Mouse (Mus musculus): ENCODE data around the gene Calm1.
A peak's percentile ranks its signal among the peaks of the same experiment; 100 is the strongest.
"Not testable (repeated sequence)": the region's sequence is repeated elsewhere in the genome, so short reads cannot be mapped to it uniquely, and the experiment has no call there.

Calm1 gene

DNA sequence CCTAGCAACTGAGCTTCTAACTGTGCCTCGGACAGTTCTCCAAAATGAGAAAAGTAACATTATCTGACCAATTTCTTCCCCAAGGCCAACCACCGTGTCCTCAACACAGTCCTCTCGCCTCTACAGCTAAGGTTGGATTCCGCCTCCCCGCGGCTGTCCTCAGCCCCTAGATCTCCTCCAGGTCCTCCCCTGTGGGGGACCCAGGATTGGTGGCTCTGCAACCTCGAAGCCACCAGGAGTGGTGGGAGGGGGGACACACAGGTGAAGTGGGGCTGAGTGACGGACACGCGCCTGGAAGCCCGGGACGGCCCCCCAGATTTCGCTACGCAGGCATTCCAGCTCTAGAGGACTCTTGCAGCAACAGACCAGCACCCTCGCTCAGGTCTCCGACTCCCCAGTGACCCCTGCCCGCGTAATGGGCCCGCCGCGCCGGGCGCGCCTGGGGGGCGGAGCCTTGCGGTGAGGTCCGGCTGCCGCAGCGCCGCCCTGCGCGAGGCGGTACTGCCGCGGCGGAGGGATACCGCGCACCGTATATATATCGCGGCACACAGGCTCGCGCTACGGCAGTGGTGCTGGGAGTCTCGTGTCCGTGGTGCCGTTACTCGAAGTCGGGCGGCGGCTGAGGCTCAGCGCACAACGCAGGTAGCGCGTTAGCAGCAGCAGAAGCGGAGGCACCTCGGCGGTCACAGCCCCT is at the start of gene Calm1:
Gene Calm1, plus strand, starts transcription at position 469 of the 694 bp plus-strand sequence.
- peak; percentile 84 to 93 for DNase-seq (ENCODE audit: low spot score in 2 of 2)

DNA sequence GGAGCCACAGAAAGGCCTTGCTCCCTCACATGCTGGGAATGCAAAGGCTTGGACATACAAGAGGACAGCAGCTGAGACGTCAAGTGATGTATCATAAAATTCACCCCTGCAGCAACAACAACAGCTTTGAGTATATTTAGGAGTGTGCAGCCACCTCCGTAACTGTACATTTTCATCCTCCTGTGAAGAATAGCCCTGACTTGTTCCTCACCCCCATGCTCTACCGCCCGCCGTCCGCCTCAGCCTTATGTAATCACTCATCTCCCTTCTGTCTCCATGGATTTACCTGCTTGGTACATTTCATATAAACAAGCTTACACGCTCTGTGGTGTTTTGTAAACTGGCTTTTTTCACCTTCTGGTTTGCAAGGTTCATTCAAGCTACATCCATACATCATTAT is 46.8 kb upstream of the Calm1 start:
- DNase-seq (ENCODE audit: low spot score in 2 of 2): no peak

DNA sequence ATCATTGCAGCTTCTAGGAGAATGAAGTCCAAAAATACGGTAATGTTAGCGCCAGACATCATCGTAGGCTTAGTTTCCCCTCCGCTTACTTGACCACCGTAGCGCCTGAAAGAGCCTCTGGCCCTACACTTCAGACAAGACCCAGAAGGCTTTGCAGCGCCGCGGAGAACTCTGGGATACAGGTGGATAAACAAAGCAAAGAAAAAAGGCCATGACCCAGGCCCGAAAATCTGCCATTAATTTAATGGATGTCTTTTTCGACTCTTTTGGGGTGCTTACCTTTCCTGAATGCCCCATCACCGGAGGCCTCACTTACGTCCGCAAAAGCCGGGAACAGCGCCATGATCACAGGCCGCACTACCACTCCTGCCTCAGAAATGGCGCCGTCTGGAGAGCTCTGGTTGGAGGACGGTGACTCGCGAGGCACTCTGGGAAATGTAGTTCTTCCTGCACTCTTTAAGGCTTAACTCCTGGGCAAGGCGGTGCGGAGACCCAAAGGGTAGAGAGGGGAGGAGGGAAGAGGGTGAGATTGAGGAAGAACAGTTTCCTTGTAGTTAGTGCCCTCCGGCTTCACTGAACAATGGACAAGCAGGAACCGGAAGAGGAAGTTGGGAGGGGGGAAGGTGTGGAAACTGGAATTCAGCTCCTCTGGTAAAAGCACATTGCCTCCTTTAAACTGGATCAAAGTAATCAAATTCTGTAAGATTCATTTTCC is 39.8 kb upstream of the Calm1 start, which contains the start of gene Nrde2:
Gene Nrde2, minus strand, starts transcription at position 393 of the 715 bp plus-strand sequence.
- DNase-seq (ENCODE audit: low spot score in 2 of 2): peak; percentile 79 to 89

DNA sequence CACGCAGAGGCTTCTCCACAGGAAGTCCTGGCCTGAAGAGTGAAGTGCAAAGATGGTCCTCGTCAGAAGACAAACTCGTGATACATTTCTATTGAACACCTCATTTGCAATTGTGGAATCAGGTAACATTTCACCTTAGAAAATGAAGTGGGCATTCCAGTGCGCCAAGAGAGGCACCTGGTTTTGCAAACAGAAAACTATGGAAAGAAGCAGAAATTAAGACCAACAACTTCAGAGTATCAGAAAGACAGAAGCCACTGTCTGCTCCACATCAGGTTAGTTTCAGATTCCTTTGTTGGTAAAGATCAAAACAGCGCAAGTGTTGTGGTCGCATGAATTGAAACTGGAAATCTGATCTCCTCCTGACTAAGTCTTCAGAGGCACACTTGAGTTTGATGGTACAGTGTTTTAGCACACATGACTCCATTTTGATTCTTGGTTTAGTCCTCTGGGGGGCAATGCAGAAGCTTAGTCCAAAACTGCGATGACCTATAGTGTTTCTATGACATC is 34.2 kb upstream of the Calm1 start:
- no peak for DNase-seq (ENCODE audit: low spot score in 2 of 2)

DNA sequence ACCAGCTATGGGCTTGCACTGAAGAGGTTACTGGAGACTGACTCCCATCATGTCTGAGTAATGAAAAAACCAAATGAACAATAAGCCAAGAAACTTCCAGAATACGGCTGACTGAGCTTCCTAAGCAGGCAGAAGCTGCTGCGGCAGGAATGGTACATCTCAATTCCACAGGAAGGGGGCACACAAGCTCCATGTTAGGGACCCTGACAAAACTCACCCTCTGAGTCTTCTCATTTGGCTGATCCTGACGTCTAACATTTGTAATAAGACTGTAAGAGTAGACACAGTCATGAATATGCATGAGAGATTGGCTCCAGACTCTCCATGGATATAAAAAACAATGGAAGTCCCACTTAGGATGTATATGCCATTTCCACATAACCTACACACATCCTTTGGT is 33.1 kb upstream of the Calm1 start:
- peak; percentile 39 to 69 for DNase-seq (ENCODE audit: low spot score in 2 of 2)

DNA sequence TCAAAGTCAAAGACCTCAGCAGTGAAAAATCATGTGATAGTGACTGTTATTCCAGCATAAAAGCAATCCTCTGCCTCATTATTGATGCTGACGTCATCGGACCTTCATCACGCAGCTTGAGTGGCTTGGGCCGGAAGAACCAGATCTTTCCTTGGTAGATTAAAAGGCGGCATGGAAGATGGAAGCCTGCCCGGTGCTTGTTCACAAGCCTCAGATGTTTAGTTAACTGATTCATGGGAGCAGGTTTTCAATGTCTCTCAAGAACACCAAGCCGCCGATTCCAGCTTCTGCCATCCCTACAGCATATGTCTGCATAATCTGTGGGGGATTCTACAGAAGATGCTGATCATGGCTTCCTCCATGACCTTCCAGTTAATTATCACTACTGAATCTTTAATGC is 32.3 kb upstream of the Calm1 start:
- no peak for DNase-seq (ENCODE audit: low spot score in 2 of 2)

DNA sequence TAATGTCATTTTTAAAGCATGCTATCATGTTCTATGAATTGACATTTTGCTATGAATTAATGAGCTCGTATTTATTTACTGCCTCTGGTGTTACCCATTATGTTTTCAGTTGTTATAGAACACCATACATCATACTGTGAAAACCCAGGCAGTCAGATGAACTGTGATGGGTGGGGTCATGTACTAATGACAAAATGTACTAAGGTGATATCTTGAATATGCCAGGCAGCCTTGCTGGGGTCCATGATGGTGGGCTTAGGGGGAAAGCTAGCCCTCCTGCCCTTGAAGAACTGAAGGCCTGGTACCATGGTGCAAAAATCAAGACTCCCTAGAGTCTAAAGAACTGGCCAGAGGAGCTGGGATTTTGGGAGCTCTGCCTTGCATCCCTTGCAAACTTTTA is 31.7 kb upstream of the Calm1 start:
- no peak for DNase-seq (ENCODE audit: low spot score in 2 of 2)

DNA sequence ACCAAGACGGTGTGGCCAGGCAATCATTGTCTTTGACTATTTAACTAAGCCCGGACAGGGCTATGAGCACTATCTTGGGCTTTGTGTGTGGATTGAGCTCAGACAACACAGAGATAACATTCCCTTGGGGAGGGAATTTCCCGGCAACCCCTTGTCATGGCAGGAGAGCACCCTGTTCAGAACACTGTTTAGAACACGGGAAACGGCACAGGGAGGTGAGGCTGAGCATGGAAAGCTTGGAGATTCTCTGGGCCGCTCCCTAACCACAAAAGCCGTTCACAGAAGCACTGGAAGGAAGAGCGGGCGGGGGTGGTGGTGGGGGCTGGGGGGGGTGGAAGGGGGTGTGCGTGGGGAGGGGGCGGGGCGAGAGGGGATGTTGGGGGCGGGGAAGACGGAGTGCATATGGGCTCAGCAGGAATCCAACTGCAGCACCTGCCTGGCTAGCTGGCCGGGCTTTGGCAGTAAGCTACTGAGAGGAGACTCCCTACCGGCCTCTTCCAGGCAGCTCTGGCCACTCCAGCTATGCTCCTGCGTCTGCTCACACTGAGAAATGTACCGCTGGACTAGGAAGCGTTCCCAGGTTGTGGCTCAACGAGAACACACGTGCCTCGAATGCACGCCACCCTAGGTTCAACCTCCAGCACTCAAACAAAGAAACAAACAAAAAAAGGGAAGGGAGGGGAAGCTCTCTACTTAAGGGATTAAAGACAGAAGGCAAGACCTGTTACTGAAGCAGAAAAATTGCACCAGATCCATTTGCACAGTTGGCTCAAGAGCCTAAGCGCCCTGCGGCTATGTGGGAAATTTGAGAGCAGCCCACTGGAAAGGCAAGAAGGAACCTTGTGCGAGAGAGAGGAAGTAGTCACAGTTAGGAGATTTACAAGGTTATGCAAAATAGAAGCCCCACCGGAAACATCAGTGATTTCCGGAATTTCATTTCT is 31.0 kb upstream of the Calm1 start:
- no peak for DNase-seq (ENCODE audit: low spot score in 2 of 2)

DNA sequence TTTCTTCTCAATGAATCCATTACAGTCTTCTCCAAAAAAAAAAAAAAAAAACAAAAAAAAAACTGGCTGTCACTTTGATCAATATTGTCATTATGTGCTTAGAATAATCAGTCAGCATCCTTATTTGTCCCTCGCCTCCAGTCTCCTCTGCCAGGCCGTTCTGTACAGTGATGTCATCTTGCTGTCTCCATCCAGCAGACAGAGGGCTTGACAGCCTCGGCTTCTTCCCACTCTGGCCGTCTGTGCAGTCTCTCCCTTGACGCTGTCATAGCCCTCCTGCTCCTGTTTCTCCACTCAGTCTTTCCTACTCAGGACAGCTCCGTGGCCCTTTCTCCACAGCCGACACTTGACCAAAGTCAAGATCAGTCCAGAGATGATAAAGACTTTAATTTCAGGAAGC is 26.8 kb upstream of the Calm1 start:
- no peak for DNase-seq (ENCODE audit: low spot score in 2 of 2)

DNA sequence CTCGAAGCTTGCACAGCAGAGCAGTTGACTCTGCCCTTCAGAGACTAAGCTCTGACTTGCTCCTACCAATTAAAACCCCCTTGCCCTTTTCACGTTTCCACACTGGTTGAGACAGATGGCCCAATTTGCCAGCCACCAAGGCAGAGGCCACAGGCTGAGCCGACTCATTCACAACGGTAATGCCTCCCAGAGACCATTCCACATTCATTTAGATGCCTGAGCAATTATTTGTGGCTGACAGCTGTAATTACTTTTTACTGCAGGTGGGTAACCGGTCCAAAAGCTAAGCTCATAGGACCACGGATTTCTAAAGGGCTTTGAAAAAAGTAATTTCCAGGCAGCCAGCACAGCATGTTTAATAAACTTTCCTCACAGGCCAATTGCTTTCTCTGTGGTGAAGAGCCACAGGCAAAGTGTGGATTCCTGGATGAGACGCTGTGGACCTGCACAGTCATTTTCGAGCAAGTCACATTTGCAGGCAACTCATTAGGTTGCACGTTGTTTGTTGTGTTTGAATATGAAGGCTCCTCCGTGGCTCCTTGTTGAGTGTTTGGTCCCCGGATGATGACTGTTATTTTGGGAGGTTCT is 22.7 kb upstream of the Calm1 start:
- no peak for DNase-seq (ENCODE audit: low spot score in 2 of 2)

DNA sequence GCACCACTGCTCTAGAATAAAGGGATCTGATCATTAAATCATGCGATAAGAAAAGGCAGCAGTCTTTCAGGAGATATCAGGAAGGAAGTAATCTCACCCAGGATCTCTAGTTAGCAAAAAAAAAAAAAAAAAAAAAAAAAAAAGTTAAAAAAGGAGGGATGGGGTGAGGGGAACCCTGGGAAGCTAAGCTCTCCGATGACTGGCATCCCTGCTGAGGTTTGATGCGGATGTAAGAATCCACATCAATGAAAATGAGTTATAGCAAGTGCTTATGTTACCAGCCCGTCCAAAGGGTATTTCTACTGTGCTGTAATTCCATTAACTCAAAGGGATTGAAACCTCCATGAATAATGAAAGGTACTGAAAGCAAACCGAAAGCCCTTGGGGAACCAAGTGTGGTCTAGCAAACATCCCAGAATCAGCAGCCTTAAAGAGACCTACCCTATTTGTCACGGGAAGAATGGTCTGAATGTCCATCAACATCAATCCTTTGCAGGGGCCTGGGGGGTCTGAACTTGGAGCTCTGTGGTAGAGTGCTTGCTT is 20.3 kb upstream of the Calm1 start:
- no peak for DNase-seq (ENCODE audit: low spot score in 2 of 2)

DNA sequence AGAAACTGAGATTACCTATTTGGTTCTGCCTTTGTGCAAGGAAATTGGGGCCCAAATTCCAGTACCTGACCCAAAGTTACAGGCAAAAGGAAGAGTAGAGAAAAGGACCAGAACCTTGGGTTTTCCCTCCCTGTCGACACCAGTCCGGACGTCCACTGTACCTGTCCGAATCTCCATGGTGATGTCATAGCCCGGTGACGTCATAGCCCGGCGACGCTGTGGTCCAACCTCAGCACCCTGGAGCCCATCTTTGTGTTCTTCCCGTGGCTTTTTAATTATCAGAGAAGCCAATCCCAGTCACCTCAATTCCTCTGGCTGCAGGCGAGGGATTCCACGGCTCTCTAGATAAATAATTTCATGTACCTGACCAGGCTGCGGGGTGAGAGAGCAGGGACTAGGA is 18.4 kb upstream of the Calm1 start:
- DNase-seq (ENCODE audit: low spot score in 2 of 2): no peak

DNA sequence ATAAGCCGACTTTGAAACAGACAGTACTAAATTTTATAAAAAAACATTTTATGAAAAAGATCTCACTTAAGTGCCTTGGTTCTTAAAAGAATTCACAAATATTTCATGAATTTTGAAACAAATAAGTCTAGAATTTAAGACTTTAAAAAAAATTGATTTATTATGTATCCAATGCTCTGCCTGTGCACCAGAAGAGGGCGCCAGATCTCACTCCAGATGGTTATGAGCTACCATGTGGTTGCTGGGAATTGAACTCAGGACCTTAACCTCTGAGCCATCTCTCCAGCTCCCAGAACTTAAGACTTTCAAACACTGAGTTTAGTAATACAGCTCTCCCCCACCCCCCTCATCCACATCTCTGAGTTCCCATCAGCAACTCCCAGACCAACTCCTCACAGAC is 16.6 kb upstream of the Calm1 start:
- no peak for DNase-seq (ENCODE audit: low spot score in 2 of 2)

DNA sequence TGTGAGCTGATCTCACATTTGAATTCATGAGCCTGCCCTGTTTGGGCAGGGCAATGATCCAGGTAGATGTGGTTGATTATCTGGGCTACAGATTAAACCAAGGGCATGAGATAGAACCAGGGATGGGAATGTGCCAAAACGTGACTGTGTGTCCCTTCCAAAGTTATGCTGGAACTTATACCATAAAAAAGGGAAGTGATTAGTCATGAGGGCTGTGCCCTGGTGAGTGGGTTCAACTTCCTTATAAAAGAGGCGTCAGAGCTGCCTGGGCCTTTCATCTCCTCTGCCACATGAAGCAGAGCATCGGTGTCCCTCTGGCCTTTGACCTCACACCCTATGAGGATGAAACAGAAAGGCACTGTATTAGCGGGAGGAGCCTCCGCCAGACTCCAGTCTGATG is 15.3 kb upstream of the Calm1 start:
- DNase-seq (ENCODE audit: low spot score in 2 of 2): no peak

DNA sequence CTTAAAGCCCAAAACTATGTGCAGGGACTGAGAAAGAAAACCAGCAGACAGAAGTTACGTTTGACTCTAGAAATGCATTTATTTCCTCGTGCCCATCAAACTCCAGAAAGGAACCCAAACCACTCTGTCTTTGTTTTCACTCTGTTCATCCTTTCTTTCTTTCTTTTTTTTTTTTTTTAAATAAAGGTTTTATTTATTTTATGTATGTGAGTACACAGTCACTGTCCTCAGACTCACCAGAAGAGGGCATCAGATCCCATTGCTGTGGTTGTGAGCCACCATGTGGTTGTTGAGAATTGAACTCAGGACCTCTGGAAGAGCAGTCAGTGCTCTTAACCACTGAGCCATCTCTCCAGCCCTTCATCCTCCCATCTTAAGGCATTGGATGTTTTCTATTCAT is 14.3 kb upstream of the Calm1 start:
- not testable (repeated sequence) for DNase-seq (ENCODE audit: low spot score in 2 of 2)

DNA sequence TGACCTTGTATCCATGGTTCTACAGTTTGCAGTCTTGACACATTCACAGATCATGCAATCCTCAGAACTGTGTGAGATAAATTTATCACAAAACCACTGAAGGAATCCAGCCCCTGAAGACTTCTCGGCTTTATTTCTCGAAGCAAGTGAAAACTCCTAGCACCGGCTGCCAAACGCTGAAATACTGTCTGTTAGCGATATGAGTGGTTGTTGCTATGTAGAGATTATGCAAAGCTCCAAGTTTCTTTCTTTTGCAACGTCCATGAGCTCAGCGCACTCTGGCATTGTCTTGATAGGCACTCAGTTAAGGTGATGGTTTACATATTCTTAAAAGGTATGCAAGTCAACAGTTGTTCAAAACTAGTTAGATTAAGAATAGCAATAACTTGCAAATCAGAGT is 13.3 kb upstream of the Calm1 start:
- DNase-seq (ENCODE audit: low spot score in 2 of 2): no peak

DNA sequence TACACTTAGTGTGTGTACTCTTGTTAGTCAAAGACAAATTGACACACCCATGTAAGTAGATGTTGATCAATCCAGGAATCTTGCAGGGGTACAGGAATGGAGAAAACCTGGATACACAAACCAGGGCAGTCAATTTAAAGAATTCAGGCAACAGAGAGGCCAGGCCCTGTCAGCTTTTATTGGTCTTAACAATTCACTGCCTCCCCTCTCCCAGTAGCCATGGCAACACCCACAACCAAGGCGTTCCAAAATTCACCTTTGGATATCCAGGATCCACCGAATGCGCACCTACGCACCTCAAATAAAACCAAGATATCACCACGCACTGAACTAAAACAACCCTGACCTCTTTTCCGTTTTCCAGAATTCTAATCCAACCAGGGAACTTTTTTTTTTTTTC is 12.9 kb upstream of the Calm1 start:
- no peak for DNase-seq (ENCODE audit: low spot score in 2 of 2)

DNA sequence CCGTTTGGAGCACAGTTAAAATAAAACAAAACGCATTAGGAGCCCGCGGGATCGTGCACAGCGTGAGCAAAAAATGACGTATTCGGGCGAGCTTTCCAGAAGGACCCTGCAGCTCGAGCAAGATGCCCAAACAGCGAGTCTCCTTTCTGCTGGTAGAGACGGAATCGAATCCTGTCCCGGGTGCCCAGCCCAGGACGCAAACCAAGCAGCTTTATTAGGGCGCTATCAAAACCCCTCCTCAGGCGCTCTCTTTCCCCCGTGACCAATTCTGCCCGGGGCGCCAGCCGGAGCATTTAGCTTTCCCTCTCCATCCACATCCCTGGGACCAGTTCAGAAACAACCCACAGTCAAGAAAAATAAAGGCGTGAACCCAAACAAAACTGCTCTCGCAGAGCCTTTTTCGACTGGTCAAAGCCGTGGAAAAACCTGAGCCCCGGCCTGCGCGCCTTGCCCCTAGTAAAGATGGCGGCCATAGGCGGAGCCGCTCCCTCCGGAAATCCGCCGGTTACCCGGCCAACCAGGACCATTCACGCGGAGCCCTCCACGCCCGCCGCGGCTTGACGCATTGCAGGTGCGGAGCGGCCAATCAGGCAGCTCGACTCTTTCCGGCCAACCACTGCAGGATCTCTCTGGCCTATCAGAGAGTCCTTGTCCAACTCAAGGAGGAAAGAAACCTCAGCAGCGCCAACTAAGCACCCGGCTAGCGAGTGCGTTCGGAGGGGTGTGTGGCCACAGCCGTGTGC is 12.1 kb upstream of the Calm1 start:
- DNase-seq (ENCODE audit: low spot score in 2 of 2): peak; percentile 99

DNA sequence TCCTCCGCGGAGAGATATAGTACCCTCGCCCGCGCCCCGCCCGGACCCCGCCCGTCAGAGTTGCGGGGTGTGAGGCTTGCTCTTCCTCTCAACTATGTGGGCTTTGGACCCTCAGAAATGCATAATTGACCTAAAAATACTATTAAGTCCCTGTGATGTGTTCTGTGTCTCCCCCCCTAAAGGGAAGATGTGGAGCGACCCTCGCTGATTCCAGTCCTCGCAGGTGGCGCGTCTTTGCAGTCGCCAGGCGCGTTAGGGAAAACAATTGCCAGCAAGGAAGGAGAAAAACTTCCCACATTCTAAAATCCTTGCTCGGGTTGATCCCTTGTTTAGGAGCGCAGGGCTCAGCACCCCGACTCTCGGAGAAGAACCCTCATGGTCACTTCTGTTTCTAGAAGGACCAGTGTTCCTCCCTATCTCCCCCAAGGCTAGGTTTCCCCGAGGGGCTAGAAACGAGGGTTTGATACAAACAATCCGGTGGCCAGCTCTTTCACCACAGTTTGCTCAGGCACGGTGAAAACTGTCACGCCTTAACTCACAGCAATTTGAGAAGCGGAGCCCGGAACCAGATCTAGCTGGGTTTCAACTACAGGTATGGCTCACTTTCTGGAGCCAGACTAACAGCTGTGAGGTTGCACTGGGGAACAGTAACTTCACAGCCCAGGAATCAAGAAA is 11.3 kb upstream of the Calm1 start:
- no peak for DNase-seq (ENCODE audit: low spot score in 2 of 2)

DNA sequence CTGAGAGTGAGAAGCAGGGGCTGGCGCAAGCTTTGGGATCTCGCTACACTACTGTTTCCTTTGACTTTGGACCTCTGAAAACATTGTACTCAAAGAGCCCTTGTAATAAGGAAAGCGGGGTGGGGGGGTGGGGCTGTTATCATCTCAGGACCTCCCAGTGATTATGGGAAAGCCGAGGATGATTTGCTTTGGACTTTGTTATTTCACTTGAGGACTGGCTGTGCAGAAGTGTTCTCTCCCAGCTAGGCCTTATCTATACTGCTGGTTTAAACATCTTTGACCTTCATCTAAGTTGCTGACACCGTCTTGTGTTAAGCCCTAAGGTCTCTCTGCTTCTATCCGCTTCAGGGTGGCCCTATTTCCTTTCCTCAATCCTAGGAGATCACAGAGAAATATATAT is 8.4 kb upstream of the Calm1 start:
- DNase-seq (ENCODE audit: low spot score in 2 of 2): no peak

Measured in frontal cortex, postnatal 10 days (tissue).